Mouse (Mus musculus): ENCODE results near the gene Crb3.

Gene Crb3

GRCm38 (mm10) chr17:57062011-57062521, 3.2 kb downstream of the Crb3 start:
- peak; percentile 48 for DNase-seq (ENCODE audit: low spot score)

GRCm38 (mm10) chr17:57062548-57062947, 3.6 kb downstream of the Crb3 start:
- no peak for DNase-seq (ENCODE audit: low spot score)

GRCm38 (mm10) chr17:57063031-57063430, 4.1 kb downstream of the Crb3 start:
- DNase-seq (ENCODE audit: low spot score) = no peak

GRCm38 (mm10) chr17:57066908-57067307, 8.0 kb downstream of the Crb3 start:
- DNase-seq (ENCODE audit: low spot score) = no peak

GRCm38 (mm10) chr17:57070272-57070671, 11.4 kb downstream of the Crb3 start:
- DNase-seq (ENCODE audit: low spot score) = no peak

- no peak for DNase-seq (ENCODE audit: low spot score)
Measured at GRCm38 (mm10) chr17:57070699-57071098, 11.8 kb downstream of the Crb3 start.

- no peak for DNase-seq (ENCODE audit: low spot score)
Measured at GRCm38 (mm10) chr17:57076916-57077315, 18.0 kb downstream of the Crb3 start.

GRCm38 (mm10) chr17:57078336-57078735, 19.4 kb downstream of the Crb3 start, which contains the start of gene Dennd1c:
TSS of gene Dennd1c (minus strand) at chr17:57078514.
- DNase-seq (ENCODE audit: low spot score) = peak; percentile 78

- no peak for DNase-seq (ENCODE audit: low spot score)
Measured at GRCm38 (mm10) chr17:57079919-57080318, 21.0 kb downstream of the Crb3 start.

- no peak for DNase-seq (ENCODE audit: low spot score)
Measured at GRCm38 (mm10) chr17:57081234-57081842, 22.4 kb downstream of the Crb3 start.

GRCm38 (mm10) chr17:57082481-57082880, 23.6 kb downstream of the Crb3 start:
- DNase-seq (ENCODE audit: low spot score) = no peak

- no peak for DNase-seq (ENCODE audit: low spot score)
Measured at GRCm38 (mm10) chr17:57085970-57086757, 27.3 kb downstream of the Crb3 start.

- DNase-seq (ENCODE audit: low spot score) = no peak
Measured at GRCm38 (mm10) chr17:57087049-57087832, 28.3 kb downstream of the Crb3 start, which contains the start of gene Tubb4a. TSS of gene Tubb4a (minus strand) at chr17:57087782.

- DNase-seq (ENCODE audit: low spot score) = no peak
Measured at GRCm38 (mm10) chr17:57094222-57094621, 35.3 kb downstream of the Crb3 start.

- no peak for DNase-seq (ENCODE audit: low spot score)
Measured at GRCm38 (mm10) chr17:57095855-57096622, 37.1 kb downstream of the Crb3 start.

- DNase-seq (ENCODE audit: low spot score) = peak; percentile 79
Measured at GRCm38 (mm10) chr17:57096623-57096920, 37.7 kb downstream of the Crb3 start.

GRCm38 (mm10) chr17:57098321-57098720, 39.4 kb downstream of the Crb3 start:
- no peak for DNase-seq (ENCODE audit: low spot score)

- DNase-seq (ENCODE audit: low spot score) = no peak
Measured at GRCm38 (mm10) chr17:57099629-57100325, 40.9 kb downstream of the Crb3 start.

GRCm38 (mm10) chr17:57102276-57102675, 43.4 kb downstream of the Crb3 start:
- no peak for DNase-seq (ENCODE audit: low spot score)

- DNase-seq (ENCODE audit: low spot score) = no peak
Measured at GRCm38 (mm10) chr17:57104496-57104895, 45.6 kb downstream of the Crb3 start.
